Mouse (Mus musculus): Measurements from ENCODE around the gene Heatr4.

- no peak for TF ChIP-seq POLR2A (IDR thresholded peaks at IDR 0.05; ENCODE audit: borderline replicate concordance, control insufficient read depth, low read depth, low read length)
- TF ChIP-seq CTCF (IDR thresholded peaks at IDR 0.05; ENCODE audit: control insufficient read depth, insufficient read depth, low read length): no peak
These were observed 25.5 kb upstream of the Heatr4 start for GRCm38 (mm10) chr12:84010201-84010600.
